Mouse (Mus musculus): ENCODE measurements around the gene Apobec4. TPM values are rescaled to one million over a fixed set of nuclear protein-coding genes. Genes with fewer than 3 reads are reported as not detected.

Gene Apobec4
- total and polyA plus RNA-seq, 3 experiments, result not detected

DNA sequence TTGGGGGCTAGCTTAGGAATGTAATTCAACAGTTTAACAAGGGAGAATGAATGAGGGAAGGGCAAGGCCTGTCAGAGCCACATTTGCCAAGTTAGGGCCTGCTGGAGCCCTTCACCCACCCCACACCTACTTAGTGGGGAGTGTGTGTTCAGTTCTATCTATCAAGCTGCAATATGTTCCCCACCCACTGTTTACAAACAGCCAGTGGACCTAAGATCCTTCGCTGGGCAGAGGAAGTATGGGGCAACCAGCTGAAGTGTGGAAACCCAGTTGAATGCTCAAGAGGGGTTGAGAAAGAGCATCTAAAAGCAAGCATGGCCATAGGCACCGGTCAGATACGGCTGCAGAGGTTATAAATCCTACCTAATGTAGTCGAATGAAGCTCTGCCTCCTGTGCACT is 36.6 kb downstream of the Apobec4 start:
- Histone ChIP-seq H3K79me2 (ENCODE audit: control insufficient read depth, insufficient read depth, low read length, poor library complexity) (no peaks in the 10 kb centered on the region), H3K9ac (ENCODE audit: control insufficient read depth, low read depth, low read length, poor library complexity, severe bottlenecking) (no peak overlapping the region), H3K9me3 (replicated peaks; ENCODE audit: insufficient read depth, low read length) (no peaks in the 10 kb centered on the region), H3K36me3 (ENCODE audit: control insufficient read depth in 1 of 2, insufficient read depth in 2 of 2, low read length in 2 of 2) (0 out of 4 replicates have a peak, but pooled peaks cover 0 to 2% of the 10 kb centered on the region in 2 experiments), H3K4me3 (ENCODE audit: control insufficient read depth in 1 of 2, insufficient read depth in 1 of 2, low read depth in 2 of 2, low read length in 2 of 2) (no peak overlapping the region), H3K27ac (ENCODE audit: control insufficient read depth, low read depth, low read length) (no peak overlapping the region), H3K4me1 (ENCODE audit: control insufficient read depth in 1 of 2, insufficient read depth in 2 of 2, low read length in 2 of 2) (peaks cover 0 to 11% of the 10 kb centered on the region in 2 experiments; a peak in 2 of 4 replicates), H3K27me3 (ENCODE audit: control insufficient read depth in 1 of 2, insufficient read depth in 2 of 2, low read length in 2 of 2) (no peaks in the 10 kb centered on the region)
- no peak for TF ChIP-seq SIN3A (IDR thresholded peaks at IDR 0.05; ENCODE audit: low read length)
- TF ChIP-seq BHLHE40 (IDR thresholded peaks at IDR 0.05; ENCODE audit: borderline replicate concordance, low read depth, low read length), result no peak
- no peak for TF ChIP-seq UBTF (IDR thresholded peaks at IDR 0.05; ENCODE audit: borderline replicate concordance, insufficient read depth, low read depth, low read length)
- no peak for TF ChIP-seq RCOR1 (IDR thresholded peaks at IDR 0.05; ENCODE audit: low read depth, low read length)
- no peak for TF ChIP-seq ELF1 (IDR thresholded peaks at IDR 0.05; ENCODE audit: low read depth, low read length)
- no peak for TF ChIP-seq ZMIZ1 (IDR thresholded peaks at IDR 0.05; ENCODE audit: low read depth, low read length)
- no peak for TF ChIP-seq TBP (IDR thresholded peaks at IDR 0.05; ENCODE audit: low read depth, low read length)
- no peak for TF ChIP-seq CHD2 (IDR thresholded peaks at IDR 0.05; ENCODE audit: low read length)
- TF ChIP-seq NELFE (IDR thresholded peaks at IDR 0.05; ENCODE audit: low read depth, low read length), result no peak
- TF ChIP-seq MAFK (IDR thresholded peaks at IDR 0.05; ENCODE audit: borderline replicate concordance, low read depth, low read length), result no peak
- no peak for TF ChIP-seq GATA1 (IDR thresholded peaks at IDR 0.05; ENCODE audit: low read depth, low read length)
- TF ChIP-seq ETS1 (IDR thresholded peaks at IDR 0.05; ENCODE audit: low read depth, low read length), result no peak
- TF ChIP-seq MYC (IDR thresholded peaks at IDR 0.05; ENCODE audit: low read depth, low read length), result no peak
- no peak for TF ChIP-seq NRF1 (IDR thresholded peaks at IDR 0.05; ENCODE audit: insufficient read depth, low read depth, low read length, poor library complexity, severe bottlenecking)
- TF ChIP-seq MXI1 (IDR thresholded peaks at IDR 0.05; ENCODE audit: low read depth, low read length), result no peak
- TF ChIP-seq SMC3 (IDR thresholded peaks at IDR 0.05; ENCODE audit: low read depth, low read length), result no peak
- no peak for TF ChIP-seq TCF12 (IDR thresholded peaks at IDR 0.05; ENCODE audit: low read depth, low read length)
- no peak for TF ChIP-seq ZNF384 (IDR thresholded peaks at IDR 0.05; ENCODE audit: low read depth, low read length)
- no peak for DNase-seq (ENCODE audit: low read depth, low spot score)

DNA sequence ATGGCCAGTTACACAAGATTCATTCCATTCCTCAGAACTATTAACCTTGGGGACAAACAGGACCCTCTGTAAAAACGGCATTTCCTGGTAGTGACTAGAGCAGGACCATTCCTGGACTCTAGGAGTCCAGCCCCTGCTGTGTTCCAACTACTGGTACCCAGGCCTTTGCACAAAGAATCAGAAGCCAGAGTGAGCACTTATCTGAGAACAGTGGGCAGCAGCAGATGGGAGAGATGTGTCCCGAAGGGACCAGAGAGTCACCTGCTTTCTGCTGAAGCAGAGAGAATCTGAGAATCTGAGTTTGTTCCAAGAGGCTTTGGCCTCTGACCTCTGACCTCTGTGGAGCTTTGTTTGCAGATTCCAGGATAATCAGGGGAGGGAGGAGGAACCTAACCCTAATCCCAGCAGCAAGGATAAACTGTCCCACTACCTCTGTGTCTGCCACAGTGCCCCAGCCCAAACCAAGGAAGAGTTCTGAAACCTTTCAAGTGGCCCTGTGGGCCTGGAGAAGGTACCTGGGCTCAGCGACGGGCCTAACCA is 37.8 kb downstream of the Apobec4 start:
- no peak for DNase-seq (ENCODE audit: low read depth, low spot score)
- Histone ChIP-seq H3K4me1 (ENCODE audit: control insufficient read depth in 1 of 2, insufficient read depth in 2 of 2, low read length in 2 of 2) (peaks cover 0 to 11% of the 10 kb centered on the region in 2 experiments; a peak in 2 of 4 replicates), H3K36me3 (ENCODE audit: control insufficient read depth in 1 of 2, insufficient read depth in 2 of 2, low read length in 2 of 2) (0 out of 4 replicates have a peak, but pooled peaks cover 0 to 2% of the 10 kb centered on the region in 2 experiments), H3K4me3 (ENCODE audit: control insufficient read depth in 1 of 2, insufficient read depth in 1 of 2, low read depth in 2 of 2, low read length in 2 of 2) (no peak overlapping the region), H3K9ac (ENCODE audit: control insufficient read depth, low read depth, low read length, poor library complexity, severe bottlenecking) (no peak overlapping the region), H3K79me2 (ENCODE audit: control insufficient read depth, insufficient read depth, low read length, poor library complexity) (no peaks in the 10 kb centered on the region), H3K27ac (ENCODE audit: control insufficient read depth, low read depth, low read length) (no peak overlapping the region), H3K27me3 (ENCODE audit: control insufficient read depth in 1 of 2, insufficient read depth in 2 of 2, low read length in 2 of 2) (no peaks in the 10 kb centered on the region), H3K9me3 (replicated peaks; ENCODE audit: insufficient read depth, low read length) (no peaks in the 10 kb centered on the region)
- TF ChIP-seq CTCF (IDR thresholded peaks at IDR 0.05 in 2 of 3, conservative IDR thresholded peaks at IDR 0.05 in 1 of 3; ENCODE audit: control insufficient read depth in 1 of 3, insufficient read depth in 1 of 3, low read depth in 2 of 3, low read length in 3 of 3, poor library complexity in 1 of 3, severe bottlenecking in 1 of 3), result no peak
- no peak for TF ChIP-seq POLR2A (IDR thresholded peaks at IDR 0.05; ENCODE audit: control insufficient read depth in 1 of 2, insufficient read depth in 1 of 2, low read depth in 1 of 2, low read length in 2 of 2, poor library complexity in 1 of 2)
- TF ChIP-seq KAT2A (conservative IDR thresholded peaks at IDR 0.05; ENCODE audit: low read depth, low read length), result no peak
- TF ChIP-seq USF2 (IDR thresholded peaks at IDR 0.05; ENCODE audit: borderline replicate concordance in 1 of 2, insufficient read depth in 1 of 2, low read depth in 1 of 2, low read length in 2 of 2), result no peak
- no peak for TF ChIP-seq MAZ (IDR thresholded peaks at IDR 0.05; ENCODE audit: low read depth, low read length)
- no peak for TF ChIP-seq E2F4 (IDR thresholded peaks at IDR 0.05; ENCODE audit: borderline replicate concordance, low read depth, low read length)
- TF ChIP-seq ZKSCAN1 (IDR thresholded peaks at IDR 0.05; ENCODE audit: low read depth, low read length), result no peak
- TF ChIP-seq RCOR1 (IDR thresholded peaks at IDR 0.05; ENCODE audit: low read depth, low read length), result no peak
- no peak for TF ChIP-seq CHD2 (IDR thresholded peaks at IDR 0.05; ENCODE audit: low read length)
- no peak for TF ChIP-seq MXI1 (IDR thresholded peaks at IDR 0.05; ENCODE audit: low read depth, low read length)
- TF ChIP-seq POLR2AphosphoS5 (IDR thresholded peaks at IDR 0.05; ENCODE audit: borderline replicate concordance, low read depth, low read length), result no peak
